Mouse (Mus musculus) hindbrain, postnatal 0 days (tissue): ENCODE results near the gene Pigl. TPM values are rescaled to one million over a fixed set of nuclear protein-coding genes. Genes with fewer than 3 reads are reported as not detected.
A peak's percentile ranks its signal among the peaks of the same experiment; 100 is the strongest.

Experiments
- ATAC-seq: fragments of 200-750 bp; cut with Nextera tagmentation; 2 replicates; pipeline ENCODE4 v1.8.0; 2017; ENCODE audit warnings: mild to moderate bottlenecking, moderate TSS enrichment, moderate library complexity
- DNase-seq: peaks from one replicate; pipeline ENCODE4 v3.0.0-alpha.2; 2015; ENCODE audit warnings: low spot score
- H3K27ac ChIP-seq: fragments of 300-500 bp; sonication (generic); 2 replicates; pipeline ENCODE4 v1.5.1; 2014; ENCODE audit warnings: mild to moderate bottlenecking
- H3K27me3 ChIP-seq: fragments of 300-500 bp; sonication (generic); 2 replicates; pipeline ENCODE4 v1.6.1; 2014; ENCODE audit warnings: low read length, mixed read lengths; ENCODE audit not compliant: insufficient read depth
- H3K36me3 ChIP-seq: fragments of 300-500 bp; sonication (generic); 2 replicates; pipeline ENCODE4 v1.6.1; 2014; ENCODE audit warnings: low read length, mixed read lengths; ENCODE audit not compliant: insufficient read depth
- H3K4me1 ChIP-seq: fragments of 300-500 bp; sonication (generic); 2 replicates; pipeline ENCODE4 v1.6.1; 2014; ENCODE audit warnings: antibody characterized with exemption, low read length, mixed read lengths; ENCODE audit not compliant: insufficient read depth
- H3K4me2 ChIP-seq: fragments of 300-500 bp; sonication (generic); 2 replicates; pipeline ENCODE4 v1.6.1; 2014; ENCODE audit warnings: low read depth, mild to moderate bottlenecking, low read length, moderate library complexity, mixed read lengths
- H3K4me3 ChIP-seq: fragments of 300-500 bp; sonication (generic); 2 replicates; pipeline ENCODE4 v1.5.1; 2014; ENCODE audit warnings: low read length
- H3K9ac ChIP-seq: fragments of 300-500 bp; sonication (generic); replicated peaks from 2 replicates; pipeline ENCODE4 v1.6.1; 2014; ENCODE audit warnings: mild to moderate bottlenecking, low read length, moderate library complexity, mixed read lengths
- H3K9me3 ChIP-seq: fragments of 300-500 bp; sonication (generic); 2 replicates; pipeline ENCODE4 v1.6.1; 2016; ENCODE audit warnings: low read length, mixed read lengths
- CTCF ChIP-seq: IDR thresholded peaks from 2 replicates; pipeline ENCODE4 v1.5.1; 2016; ENCODE audit warnings: antibody characterized with exemption, control low read depth, low read depth
- WGBS: fragments of 180-500 bp; shearing (Covaris S2); extraction: QIAGEN DNeasy Blood & Tissue Kit; methylation state at CpG from one replicate; pipeline ENCODE4 v1.1.7; 2014; 5-methylcytosine and 5-hydroxymethylcytosine counted together
- polyA plus RNA-seq: library from polyadenylated mRNA; unstranded; fragments of >200 nt; fragmentation: Nextera tagmentation; extraction: Ambion mirVana; gene quantifications from 2 replicates; pipeline ENCODE4 v1.2.1, GENCODE M21; 2015
- total RNA-seq: library from RNA; depleted of rRNA; stranded (reverse); fragments of >200 nt; gene quantifications from 2 replicates; pipeline ENCODE4 v1.2.3, GENCODE M21; 2014

The Pigl gene
- total and polyA plus RNA-seq, 2 experiments from 2014 or later = 6.7 to 6.9 TPM

DNA sequence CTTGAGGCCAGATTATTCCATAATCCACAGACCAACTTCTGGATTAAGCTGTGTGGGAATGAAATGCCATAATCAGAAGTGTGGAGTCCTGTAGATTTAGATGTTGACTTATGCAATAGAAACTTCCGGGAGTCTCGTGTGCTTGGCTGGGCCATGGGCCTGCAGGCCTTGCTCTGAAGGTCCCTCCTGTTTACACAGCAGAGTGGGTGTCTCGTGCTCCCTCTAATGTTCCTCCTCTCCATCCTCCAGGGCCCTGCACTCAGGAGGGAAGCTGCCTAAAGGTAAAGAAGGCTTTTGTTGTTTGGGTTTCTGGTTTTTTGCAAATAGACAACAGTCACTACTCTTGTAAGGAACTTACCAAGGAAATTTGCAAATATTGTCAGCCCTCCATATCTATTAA is 51.3 kb downstream of the Pigl start:
- 82% methylated on average over 3 of the region's 3 CpGs for WGBS
- no peak for TF ChIP-seq CTCF

DNA sequence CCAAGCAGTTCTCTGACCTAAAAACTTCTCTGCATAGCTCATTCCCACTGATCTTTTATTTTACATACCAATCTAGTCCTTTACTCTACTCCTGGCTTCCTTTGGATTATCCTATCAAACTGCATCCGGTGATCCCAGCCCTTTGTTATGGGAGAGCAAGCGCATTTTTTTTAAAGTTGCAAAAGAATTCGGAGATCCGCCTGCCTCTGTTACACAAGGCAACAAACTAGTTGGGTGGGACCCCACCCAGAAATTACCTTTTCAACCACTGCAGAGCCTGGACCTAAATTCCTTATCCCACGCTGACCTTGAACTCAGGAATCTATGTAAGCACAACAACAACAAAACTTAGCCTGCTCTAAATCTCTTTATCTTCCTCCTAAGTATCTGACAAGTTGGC is 52.7 kb downstream of the Pigl start:
- Histone ChIP-seq H3K9ac (no peak overlapping the region), H3K9me3 (no peaks in the 10 kb centered on the region), H3K27ac (no peak overlapping the region), H3K4me2 (no peak overlapping the region), H3K36me3 (no peaks in the 10 kb centered on the region), H3K4me3 (no peak overlapping the region), H3K4me1 (no peaks in the 10 kb centered on the region), H3K27me3 (no peaks in the 10 kb centered on the region)
- no peak for TF ChIP-seq CTCF
- 86% methylated on average over 5 of the region's 5 CpGs for WGBS
- ATAC-seq (no peak), DNase-seq (no peak)

More for the DNA sequence above, 51.3 kb downstream of the Pigl start:
- no peak for ATAC-seq
- Histone ChIP-seq H3K4me1 (no peaks in the 10 kb centered on the region), H3K9ac (no peak overlapping the region), H3K27ac (no peak overlapping the region), H3K4me2 (no peak overlapping the region), H3K36me3 (no peaks in the 10 kb centered on the region), H3K9me3 (no peaks in the 10 kb centered on the region), H3K4me3 (no peak overlapping the region), H3K27me3 (no peaks in the 10 kb centered on the region)
- DNase-seq = no peak

DNA sequence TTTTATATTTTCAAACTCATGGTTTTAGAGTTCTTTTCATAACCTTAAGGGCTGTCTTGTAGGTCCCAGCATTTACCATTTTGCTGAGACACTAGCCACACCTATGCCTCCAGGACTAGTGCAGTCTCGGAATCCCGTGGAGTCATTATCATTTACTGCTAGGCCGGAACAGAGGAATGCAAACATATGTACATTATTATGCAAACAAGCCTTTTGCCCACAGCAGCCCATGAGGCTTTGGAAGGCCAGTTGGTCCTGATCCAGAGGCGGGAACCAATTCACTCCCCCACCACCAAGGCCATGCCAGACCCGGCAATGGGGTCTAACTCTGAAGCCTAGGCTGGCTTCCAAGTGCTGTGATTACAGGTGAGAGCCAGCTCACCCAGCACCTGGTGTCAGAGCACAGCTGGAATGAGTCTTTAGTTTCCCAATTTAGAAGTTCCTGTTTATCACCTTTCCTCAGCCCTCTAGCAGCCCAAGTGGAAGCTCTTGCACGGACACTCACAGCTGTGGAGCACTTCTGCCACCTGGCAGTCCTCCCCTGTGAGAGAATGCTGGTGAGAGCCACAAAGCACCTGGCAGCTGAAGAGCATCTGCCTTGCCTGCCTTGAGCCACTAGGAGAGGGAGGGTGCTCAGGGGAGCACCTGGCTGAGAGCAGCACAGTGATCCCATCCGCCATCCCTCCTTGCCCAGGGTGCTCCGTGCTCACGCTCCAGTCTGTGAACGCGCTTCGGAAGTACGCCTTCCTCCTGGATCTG is 53.4 kb downstream of the Pigl start:
- ATAC-seq (no peak), DNase-seq (no peak)
- Histone ChIP-seq H3K9ac (no peak overlapping the region), H3K27ac (no peak overlapping the region), H3K27me3 (no peaks in the 10 kb centered on the region), H3K36me3 (no peaks in the 10 kb centered on the region), H3K4me2 (no peak overlapping the region), H3K9me3 (no peaks in the 10 kb centered on the region), H3K4me1 (no peaks in the 10 kb centered on the region), H3K4me3 (no peak overlapping the region)
- WGBS = 66% methylated on average over 13 of the region's 13 CpGs
- no peak for TF ChIP-seq CTCF

DNA sequence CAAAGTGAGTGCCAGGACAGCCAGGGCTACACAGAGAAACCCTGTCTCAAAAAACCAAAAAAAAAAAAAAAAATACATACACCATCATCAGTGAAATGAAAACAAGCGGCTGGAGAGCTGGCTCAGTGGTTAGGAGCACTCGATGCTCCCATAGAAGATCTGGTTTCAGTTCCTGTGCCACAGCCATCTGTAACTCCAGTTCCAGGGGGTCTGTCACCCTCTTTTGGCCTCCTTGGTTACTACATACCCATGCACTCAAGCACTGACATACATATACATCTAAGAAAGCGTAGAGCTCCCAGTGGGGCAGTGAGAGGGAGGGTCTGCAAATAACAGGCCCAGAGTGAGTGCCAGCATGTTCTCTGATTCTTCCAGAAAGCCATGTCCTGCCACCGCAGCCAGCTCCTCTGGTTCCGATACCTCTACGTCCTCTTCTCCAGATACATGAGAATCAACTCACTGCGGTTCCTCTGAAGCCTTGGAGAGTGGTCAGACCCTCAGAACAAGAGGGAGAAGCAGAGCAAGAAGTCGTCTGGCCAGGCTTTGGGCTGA is 54.3 kb downstream of the Pigl start:
- ATAC-seq = no peak
- Histone ChIP-seq H3K4me3 (no peak overlapping the region), H3K36me3 (no peaks in the 10 kb centered on the region), H3K9me3 (no peaks in the 10 kb centered on the region), H3K9ac (no peak overlapping the region), H3K4me2 (no peak overlapping the region), H3K27ac (no peak overlapping the region), H3K4me1 (no peaks in the 10 kb centered on the region), H3K27me3 (no peaks in the 10 kb centered on the region)
- 87% methylated on average over 8 of the region's 8 CpGs for WGBS
- DNase-seq = no peak
- TF ChIP-seq CTCF = no peak

DNA sequence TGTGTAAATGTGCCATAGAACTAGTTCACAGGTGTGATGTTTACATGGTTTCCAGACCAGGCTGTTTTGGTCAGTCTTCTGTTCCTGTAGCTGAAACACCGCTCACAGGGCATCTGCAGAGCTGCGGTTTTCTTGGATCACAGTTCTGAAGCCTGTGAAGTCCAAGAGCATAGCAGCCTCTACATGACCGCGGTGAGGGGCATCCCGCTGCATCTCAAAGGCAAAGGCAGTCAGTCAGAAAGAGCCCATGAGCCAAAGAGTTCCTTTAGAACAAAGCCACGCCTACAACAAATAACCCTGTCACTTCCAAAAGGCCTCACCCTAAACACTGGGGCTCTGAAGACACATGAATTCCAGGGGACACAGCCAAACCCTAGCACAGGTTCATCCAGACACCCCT is 55.1 kb downstream of the Pigl start:
- H3K4me3 ChIP-seq = no peak overlapping the region
- H3K4me2 ChIP-seq = no peak overlapping the region
- no peaks in the 10 kb centered on the region for H3K9me3 ChIP-seq
- DNase-seq = no peak
- WGBS = 69% methylated on average over 6 of the region's 6 CpGs
- no peak overlapping the region for H3K27ac ChIP-seq
- no peak for TF ChIP-seq CTCF
- no peak overlapping the region for H3K9ac ChIP-seq
- no peaks in the 10 kb centered on the region for H3K4me1 ChIP-seq
- no peak for ATAC-seq
- no peaks in the 10 kb centered on the region for H3K36me3 ChIP-seq
- no peaks in the 10 kb centered on the region for H3K27me3 ChIP-seq

DNA sequence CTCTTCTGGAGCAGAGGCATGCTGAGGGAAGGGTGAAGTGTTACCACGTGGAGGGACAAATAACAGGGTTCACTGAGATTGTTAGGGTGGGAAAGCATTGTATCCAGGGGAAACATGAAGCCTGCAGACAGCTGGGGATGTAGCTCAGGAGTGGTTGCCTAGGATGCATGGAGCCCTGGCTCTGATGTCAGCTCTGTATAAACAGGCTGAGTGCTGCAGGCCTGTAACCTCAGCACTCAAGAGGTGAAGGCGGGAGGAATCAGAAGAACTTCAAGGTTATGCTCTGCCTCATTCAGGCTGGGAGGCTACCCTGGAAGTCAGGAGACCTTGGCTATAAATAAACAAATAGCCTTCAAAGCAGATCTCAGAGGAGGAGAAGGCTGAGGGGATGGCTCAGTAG is 60.7 kb downstream of the Pigl start:
- Histone ChIP-seq H3K27ac (no peak overlapping the region), H3K36me3 (no peaks in the 10 kb centered on the region), H3K9ac (no peak overlapping the region), H3K4me1 (no peaks in the 10 kb centered on the region), H3K27me3 (no peaks in the 10 kb centered on the region), H3K9me3 (no peaks in the 10 kb centered on the region), H3K4me2 (no peak overlapping the region), H3K4me3 (no peak overlapping the region)
- WGBS = 19% methylated on average over 2 of the region's 2 CpGs
- DNase-seq = peak; percentile 8
- ATAC-seq = no peak
- no peak for TF ChIP-seq CTCF

DNA sequence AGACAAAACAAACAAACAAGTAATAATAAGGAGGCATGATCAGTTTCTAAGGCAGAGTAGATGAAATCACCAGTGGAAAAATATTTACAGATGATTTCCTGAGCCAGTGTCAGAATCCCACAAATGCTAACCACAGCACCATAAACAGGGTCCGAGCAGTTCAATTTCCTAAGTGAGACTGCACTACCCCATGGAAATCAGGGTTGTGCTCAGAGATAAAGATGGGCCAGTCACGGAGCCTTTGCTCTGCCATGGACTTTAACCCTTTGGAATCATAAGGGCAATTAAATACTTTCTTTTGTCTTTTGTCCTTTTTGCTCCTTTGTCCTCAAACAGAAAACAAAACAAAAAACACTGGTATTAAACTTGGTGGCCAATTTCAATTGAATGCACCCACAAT is 64.0 kb downstream of the Pigl start:
- H3K4me3 ChIP-seq = no peak overlapping the region
- no peak for ATAC-seq
- no peaks in the 10 kb centered on the region for H3K27me3 ChIP-seq
- no peak for TF ChIP-seq CTCF
- no peaks in the 10 kb centered on the region for H3K4me1 ChIP-seq
- H3K4me2 ChIP-seq = no peak overlapping the region
- H3K36me3 ChIP-seq = no peaks in the 10 kb centered on the region; the same call in 1 of the 2 replicates
- no peak for DNase-seq
- H3K9ac ChIP-seq = no peak overlapping the region
- WGBS = 65% methylated on average over 2 of the region's 2 CpGs
- H3K9me3 ChIP-seq = no peaks in the 10 kb centered on the region
- H3K27ac ChIP-seq = no peak overlapping the region
